Mouse (Mus musculus) testis, adult 2 months (tissue): Measurements from ENCODE around the gene Npepps.

Experiments
- CTCF ChIP-seq: fragments of 200-500 bp; IDR thresholded peaks from 2 replicates; pipeline ENCODE4 v1.5.1; 2012; ENCODE audit warnings: low read depth, mild to moderate bottlenecking, inconsistent platforms, low read length, moderate library complexity; ENCODE audit not compliant: control insufficient read depth, insufficient read depth, insufficient replicate concordance
- POLR2A ChIP-seq: fragments of 200-500 bp; IDR thresholded peaks from 2 replicates; pipeline ENCODE4 v1.6.1; 2012; ENCODE audit warnings: low read depth, mild to moderate bottlenecking, inconsistent platforms, low read length, moderate library complexity; ENCODE audit not compliant: control insufficient read depth

DNA sequence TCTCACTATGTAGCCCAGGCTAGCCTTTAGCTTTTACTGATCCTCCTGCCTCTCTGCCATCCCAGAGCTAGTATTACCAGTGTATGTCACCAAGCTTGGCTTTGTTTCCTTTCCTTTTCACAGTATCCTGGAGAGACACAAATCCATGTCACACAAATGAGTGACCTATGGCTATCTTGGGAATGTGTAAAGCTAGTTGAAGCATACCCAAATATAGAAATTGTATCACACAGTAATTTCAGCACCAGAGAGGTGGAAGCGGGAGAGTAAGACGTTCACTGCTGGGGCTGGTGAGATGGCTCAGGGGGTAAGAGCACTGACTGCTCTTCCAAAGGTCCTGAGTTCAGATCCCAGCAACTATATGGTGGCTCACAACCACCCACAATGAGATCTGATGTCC, 19.5 kb upstream of the Npepps start:
- TF ChIP-seq CTCF, result no peak
- no peak for TF ChIP-seq POLR2A
